Mouse (Mus musculus): Measurements from ENCODE around the gene Cnih1. TPM values are rescaled to one million over a fixed set of nuclear protein-coding genes. Genes with fewer than 3 reads are reported as not detected.

Cnih1 gene
- polyA plus RNA-seq, 1 experiment from 2014 or later = 162 TPM

Other genes with a start within 250 kb of the Cnih1 start
- gene Cdkn3, start 27.9 kb downstream of the Cnih1 start, polyA plus RNA-seq (2015; fragmentation: Nextera tagmentation; extraction: Ambion mirVana) = 47.3 and 53.8 TPM in 2 replicates
- 47.6 and 47.9 TPM in 2 replicates for gene Gmfb, start 33.8 kb upstream of the Cnih1 start, polyA plus RNA-seq (2015; fragmentation: Nextera tagmentation; extraction: Ambion mirVana)
- gene Cgrrf1, start 43.7 kb upstream of the Cnih1 start, polyA plus RNA-seq (2015; fragmentation: Nextera tagmentation; extraction: Ambion mirVana) = 24.3 and 25.4 TPM in 2 replicates
- 13.4 and 16.3 TPM in 2 replicates for gene Samd4, start 94.4 kb upstream of the Cnih1 start, polyA plus RNA-seq (2015; fragmentation: Nextera tagmentation; extraction: Ambion mirVana)

Measured in heart, embryonic 13.5 days (tissue).